Mouse (Mus musculus) retina, postnatal 1 day (tissue): ENCODE measurements around the gene Stox2.

Experiments
- DNase-seq: peaks from one replicate; pipeline ENCODE4 v3.0.0-alpha.2; 2012

Gene Stox2

GRCm38 (mm10) chr8:47241421-47242078 lies 204.6 kb downstream of the Stox2 start:
- no peak for DNase-seq

GRCm38 (mm10) chr8:47240871-47241270 lies 205.3 kb downstream of the Stox2 start:
- no peak for DNase-seq

- no peak for DNase-seq
These were observed 205.9 kb downstream of the Stox2 start for GRCm38 (mm10) chr8:47240266-47240665.

GRCm38 (mm10) chr8:47232081-47232480 lies 214.1 kb downstream of the Stox2 start:
- peak; percentile 44 for DNase-seq

GRCm38 (mm10) chr8:47230057-47230456 lies 216.1 kb downstream of the Stox2 start:
- DNase-seq = no peak

- no peak for DNase-seq
These were observed 224.3 kb downstream of the Stox2 start for GRCm38 (mm10) chr8:47221851-47222250.

- DNase-seq = no peak
These were observed 225.0 kb downstream of the Stox2 start for GRCm38 (mm10) chr8:47221191-47221590.

- no peak for DNase-seq
These were observed 225.8 kb downstream of the Stox2 start for GRCm38 (mm10) chr8:47220390-47220789.

- DNase-seq = peak; percentile 73
These were observed 227.6 kb downstream of the Stox2 start for GRCm38 (mm10) chr8:47218536-47218935.

- peak; percentile 58 for DNase-seq
These were observed 228.1 kb downstream of the Stox2 start for GRCm38 (mm10) chr8:47218021-47218420.

- no peak for DNase-seq
These were observed 234.0 kb downstream of the Stox2 start for GRCm38 (mm10) chr8:47212124-47212523.

- no peak for DNase-seq
These were observed 234.9 kb downstream of the Stox2 start for GRCm38 (mm10) chr8:47211226-47211625.

GRCm38 (mm10) chr8:47208246-47208645 lies 237.9 kb downstream of the Stox2 start:
- no peak for DNase-seq

GRCm38 (mm10) chr8:47206640-47207237 lies 239.4 kb downstream of the Stox2 start:
- DNase-seq = no peak

GRCm38 (mm10) chr8:47205472-47205871 lies 240.7 kb downstream of the Stox2 start:
- DNase-seq = no peak

- no peak for DNase-seq
These were observed 249.8 kb downstream of the Stox2 start for GRCm38 (mm10) chr8:47196391-47196790.

- no peak for DNase-seq
These were observed 252.7 kb downstream of the Stox2 start for GRCm38 (mm10) chr8:47193321-47193996.

- DNase-seq = no peak
These were observed 254.5 kb downstream of the Stox2 start for GRCm38 (mm10) chr8:47191444-47192365.

GRCm38 (mm10) chr8:47185396-47185795 lies 260.8 kb downstream of the Stox2 start:
- DNase-seq = no peak

- no peak for DNase-seq
These were observed 263.2 kb downstream of the Stox2 start for GRCm38 (mm10) chr8:47182771-47183558.

- DNase-seq = peak; percentile 19
These were observed 263.9 kb downstream of the Stox2 start for GRCm38 (mm10) chr8:47182292-47182691.

- DNase-seq = no peak
These were observed 265.0 kb downstream of the Stox2 start for GRCm38 (mm10) chr8:47181032-47181698.
